Mouse (Mus musculus): ENCODE data around the gene Jakmip3. TPM values are rescaled to one million over a fixed set of nuclear protein-coding genes. Genes with fewer than 3 reads are reported as not detected.

Gene Jakmip3
- total RNA-seq (2021), result not detected
- long read RNA-seq, experiment 1, result 0 reads
- long read RNA-seq, experiment 2, result 0 reads

- no peak for DNase-seq
- intact Hi-C loops (cut with DNase I; ENCODE audit: low total_unique reads), result no loop called here
Measured at GRCm38 (mm10) chr7:138940612-138941461, at the start of gene Jakmip3. Gene Jakmip3 (plus strand): TSS chr7:138940730.

GRCm38 (mm10) chr7:138898122-138898521 is 42.4 kb upstream of the Jakmip3 start:
- intact Hi-C loops (cut with DNase I; ENCODE audit: low total_unique reads), result no loop called here
- DNase-seq, result no peak

GRCm38 (mm10) chr7:138898743-138899142 is 41.8 kb upstream of the Jakmip3 start:
- intact Hi-C loops (cut with DNase I; ENCODE audit: low total_unique reads), result no loop called here
- DNase-seq, result no peak

GRCm38 (mm10) chr7:138903886-138904435 is 36.6 kb upstream of the Jakmip3 start:
- intact Hi-C loops (cut with DNase I; ENCODE audit: low total_unique reads), result no loop called here
- DNase-seq, result no peak

- intact Hi-C loops (cut with DNase I; ENCODE audit: low total_unique reads), result no loop called here
Measured at GRCm38 (mm10) chr7:138906441-138906840, 34.1 kb upstream of the Jakmip3 start.

GRCm38 (mm10) chr7:138907043-138907442 is 33.5 kb upstream of the Jakmip3 start:
- intact Hi-C loops (cut with DNase I; ENCODE audit: low total_unique reads), result no loop called here
- DNase-seq, result peak; percentile 20

More at GRCm38 (mm10) chr7:138906441-138906840, 34.1 kb upstream of the Jakmip3 start:
- no peak for DNase-seq

- intact Hi-C loops (cut with DNase I; ENCODE audit: low total_unique reads), result no loop called here
- DNase-seq, result no peak
Measured at GRCm38 (mm10) chr7:138907976-138908375, 32.6 kb upstream of the Jakmip3 start.

GRCm38 (mm10) chr7:138908768-138909276 is 31.7 kb upstream of the Jakmip3 start:
- intact Hi-C loops (cut with DNase I; ENCODE audit: low total_unique reads), result no loop called here
- DNase-seq, result no peak

- DNase-seq, result peak; percentile 89
- intact Hi-C loops (cut with DNase I; ENCODE audit: low total_unique reads), result no loop called here
Measured at GRCm38 (mm10) chr7:138909277-138910192, 31.0 kb upstream of the Jakmip3 start, which contains the start of gene Bnip3. Gene Bnip3 (minus strand): TSS chr7:138909519.

GRCm38 (mm10) chr7:138910193-138910562 is 30.4 kb upstream of the Jakmip3 start:
- intact Hi-C loops (cut with DNase I; ENCODE audit: low total_unique reads), result no loop called here
- no peak for DNase-seq

GRCm38 (mm10) chr7:138913616-138914015 is 26.9 kb upstream of the Jakmip3 start:
- intact Hi-C loops (cut with DNase I; ENCODE audit: low total_unique reads), result no loop called here

GRCm38 (mm10) chr7:138919156-138919944 is 21.2 kb upstream of the Jakmip3 start:
- intact Hi-C loops (cut with DNase I; ENCODE audit: low total_unique reads), result no loop called here
- DNase-seq, result peak; percentile 69

More at GRCm38 (mm10) chr7:138913616-138914015, 26.9 kb upstream of the Jakmip3 start:
- no peak for DNase-seq

- DNase-seq, result no peak
- intact Hi-C loops (cut with DNase I; ENCODE audit: low total_unique reads), result loop anchor here (2.0 kb wide), 1 partner anchor 79 kb away; no protein-coding TSS in a partner anchor
Measured at GRCm38 (mm10) chr7:138921611-138922010, 18.9 kb upstream of the Jakmip3 start.

GRCm38 (mm10) chr7:138923756-138924425 is 16.6 kb upstream of the Jakmip3 start:
- DNase-seq, result peak; percentile 27
- intact Hi-C loops (cut with DNase I; ENCODE audit: low total_unique reads), result loop anchor here (2.0 kb wide), 1 partner anchor 81 kb away; no protein-coding TSS in a partner anchor

- intact Hi-C loops (cut with DNase I; ENCODE audit: low total_unique reads), result no loop called here
Measured at GRCm38 (mm10) chr7:138928456-138928855, 12.1 kb upstream of the Jakmip3 start.

GRCm38 (mm10) chr7:138934523-138934922 is 6.0 kb upstream of the Jakmip3 start:
- intact Hi-C loops (cut with DNase I; ENCODE audit: low total_unique reads), result no loop called here
- no peak for DNase-seq

More at GRCm38 (mm10) chr7:138928456-138928855, 12.1 kb upstream of the Jakmip3 start:
- DNase-seq, result no peak

- intact Hi-C loops (cut with DNase I; ENCODE audit: low total_unique reads), result no loop called here
- no peak for DNase-seq
Measured at GRCm38 (mm10) chr7:138938991-138939390, 1.5 kb upstream of the Jakmip3 start.

- intact Hi-C loops (cut with DNase I; ENCODE audit: low total_unique reads), result no loop called here
- no peak for DNase-seq
Measured at GRCm38 (mm10) chr7:138940256-138940611, 296 bp upstream of the Jakmip3 start.
